Mouse (Mus musculus): Measurements from ENCODE around the gene Cyp39a1.

- TF ChIP-seq CTCF (IDR thresholded peaks at IDR 0.05; ENCODE audit: control insufficient read depth, insufficient read depth, insufficient read length) (peak; percentile 21), CEBPB (IDR thresholded peaks at IDR 0.05; ENCODE audit: low read depth) (no peak), MAX (IDR thresholded peaks at IDR 0.05) (no peak), USF1 (IDR thresholded peaks at IDR 0.05; ENCODE audit: low read depth) (no peak), MYOD1 (IDR thresholded peaks at IDR 0.05; ENCODE audit: control insufficient read depth, insufficient read length, low read depth) (no peak), MYOG (IDR thresholded peaks at IDR 0.05; ENCODE audit: control insufficient read depth, extremely low read depth, insufficient read length) (no peak), FOSL1 (IDR thresholded peaks at IDR 0.05; ENCODE audit: insufficient read depth, low read length, poor library complexity, severe bottlenecking) (no peak)
Measured at GRCm38 (mm10) chr17:43701060-43701459, 33.8 kb downstream of the Cyp39a1 start.

Data from C2C12 (cell line).